Mouse (Mus musculus) testis, adult 2 months (tissue): Measurements from ENCODE around the gene Otub2. TPM values are rescaled to one million over a fixed set of nuclear protein-coding genes. Genes with fewer than 3 reads are reported as not detected.

Experiments
- H3K27ac ChIP-seq: fragments of 200-500 bp; 2 replicates; pipeline ENCODE4 v1.5.1; 2012; ENCODE audit warnings: low read depth, low read length; ENCODE audit not compliant: control insufficient read depth, insufficient read depth
- H3K27me3 ChIP-seq: fragments of 200-500 bp; 2 replicates; pipeline ENCODE4 v1.6.1; 2012; ENCODE audit warnings: mild to moderate bottlenecking, low read length, moderate library complexity; ENCODE audit not compliant: control insufficient read depth, insufficient read depth
- H3K36me3 ChIP-seq: fragments of 200-500 bp; 2 replicates; pipeline ENCODE4 v1.6.1; 2012; ENCODE audit warnings: mild to moderate bottlenecking, low read length; ENCODE audit not compliant: control insufficient read depth, insufficient read depth
- H3K4me1 ChIP-seq: fragments of 200-500 bp; 2 replicates; pipeline ENCODE4 v1.6.1; 2012; ENCODE audit warnings: low read length; ENCODE audit not compliant: control insufficient read depth, insufficient read depth
- H3K4me3 ChIP-seq: fragments of 200-500 bp; 2 replicates; pipeline ENCODE4 v1.5.1; 2012; ENCODE audit warnings: low read depth, mild to moderate bottlenecking, low read length, moderate library complexity, mixed read lengths; ENCODE audit not compliant: control insufficient read depth
- CTCF ChIP-seq: fragments of 200-500 bp; IDR thresholded peaks from 2 replicates; pipeline ENCODE4 v1.5.1; 2012; ENCODE audit warnings: low read depth, mild to moderate bottlenecking, inconsistent platforms, low read length, moderate library complexity; ENCODE audit not compliant: control insufficient read depth, insufficient read depth, insufficient replicate concordance
- POLR2A ChIP-seq: fragments of 200-500 bp; IDR thresholded peaks from 2 replicates; pipeline ENCODE4 v1.6.1; 2012; ENCODE audit warnings: low read depth, mild to moderate bottlenecking, inconsistent platforms, low read length, moderate library complexity; ENCODE audit not compliant: control insufficient read depth
- polyA plus RNA-seq: library from polyadenylated mRNA; depleted of rRNA; stranded (reverse); fragments of >200 nt; gene quantifications from 2 replicates; pipeline ENCODE4 v1.2.3, GENCODE M21; 2012

Otub2 gene
- polyA plus RNA-seq, 1 experiment, result 268 TPM

DNA sequence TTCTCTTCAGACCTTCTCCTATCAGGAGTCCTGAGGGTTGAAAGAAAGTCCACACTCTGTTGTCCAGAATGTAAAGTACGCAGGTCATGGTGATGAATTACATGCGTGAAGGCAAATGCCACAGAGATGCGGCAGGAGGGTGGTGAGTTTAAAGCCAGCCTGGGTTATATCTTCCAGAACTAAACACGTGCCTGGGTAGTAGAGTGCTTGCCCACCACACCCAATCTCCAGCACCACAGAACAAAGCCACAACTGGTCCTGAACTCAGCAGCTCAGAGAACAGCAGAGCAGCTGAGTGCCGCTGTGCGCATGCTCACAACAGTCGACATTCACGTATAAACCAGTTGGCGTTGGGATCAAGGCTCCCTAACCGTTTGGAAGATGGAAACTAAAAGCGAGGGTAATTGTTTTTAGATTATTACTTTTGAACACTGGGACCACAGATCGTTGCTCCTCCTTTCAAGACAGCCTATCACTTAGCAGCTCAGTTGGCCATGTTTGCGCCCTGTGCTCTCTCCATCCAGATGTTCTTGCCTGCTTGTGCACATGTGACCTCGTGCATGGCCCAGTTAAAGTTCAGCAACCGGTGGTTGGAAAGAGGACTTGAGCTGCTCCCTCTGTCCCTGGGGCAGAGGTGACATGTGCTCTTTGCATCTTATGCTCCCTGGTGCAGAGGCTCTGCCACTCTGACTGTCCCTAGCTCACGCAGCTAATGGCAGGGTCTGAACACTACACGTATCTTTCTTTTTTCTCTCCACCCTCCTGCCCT, 26.8 kb upstream of the Otub2 start:
- TF ChIP-seq CTCF (no peak), POLR2A (no peak)
- Histone ChIP-seq H3K27me3 (no peaks in the 10 kb centered on the region), H3K4me1 (no peaks in the 10 kb centered on the region)

DNA sequence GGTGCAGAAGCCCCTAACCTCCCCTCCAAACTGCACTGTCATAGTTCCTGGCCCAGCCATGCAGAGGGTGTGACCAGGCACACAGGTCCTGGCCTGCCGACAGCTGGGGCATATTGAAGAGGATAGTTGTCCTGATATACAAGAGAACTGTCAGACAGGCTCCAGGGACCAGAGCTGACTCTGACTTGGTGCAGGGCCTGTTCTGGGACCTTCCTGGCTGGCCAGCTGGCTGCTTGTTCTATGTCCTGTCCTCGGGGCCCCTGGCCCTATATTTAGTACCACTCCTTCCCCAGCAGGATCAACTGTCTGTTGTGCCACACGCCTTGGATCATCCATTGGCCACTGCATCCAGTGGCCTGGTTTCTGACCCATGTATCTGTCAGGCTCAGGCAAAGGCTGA, 26.1 kb upstream of the Otub2 start:
- H3K27ac ChIP-seq, result no peak overlapping the region
- H3K27me3 ChIP-seq, result no peaks in the 10 kb centered on the region
- no peak overlapping the region for H3K4me3 ChIP-seq
- H3K36me3 ChIP-seq, result no peaks in the 10 kb centered on the region
- no peak for TF ChIP-seq POLR2A
- no peak for TF ChIP-seq CTCF
- H3K4me1 ChIP-seq, result peaks cover 4% of the 10 kb centered on the region

More for the DNA sequence above, 26.8 kb upstream of the Otub2 start:
- Histone ChIP-seq H3K36me3 (no peaks in the 10 kb centered on the region), H3K27ac (no peak overlapping the region), H3K4me3 (no peak overlapping the region)

DNA sequence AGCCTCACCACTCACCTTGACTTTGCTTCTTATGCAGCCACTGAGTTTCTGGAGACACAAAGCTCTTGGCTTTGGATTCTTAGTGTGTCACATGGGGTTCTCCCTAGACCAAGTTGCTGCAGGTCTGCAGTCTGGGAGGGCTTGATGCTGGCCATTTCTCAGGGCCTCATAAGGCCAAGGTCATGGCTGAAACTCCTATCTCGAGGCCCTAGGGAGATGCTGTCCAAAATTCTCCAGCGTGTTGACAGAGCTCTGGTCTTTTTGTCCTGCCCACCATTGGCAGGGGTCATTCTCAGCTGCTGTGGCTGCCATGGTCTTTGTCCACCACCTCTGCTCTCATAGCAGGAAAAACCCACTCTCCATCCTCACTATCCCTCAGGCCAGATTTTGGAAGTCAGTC, 21.3 kb upstream of the Otub2 start:
- peaks cover 18% of the 10 kb centered on the region for H3K4me1 ChIP-seq
- H3K36me3 ChIP-seq, result no peaks in the 10 kb centered on the region
- peak overlapping the region; percentile 41; the same call in 1 of the 2 replicates for H3K4me3 ChIP-seq
- TF ChIP-seq POLR2A (no peak), CTCF (no peak)
- H3K27ac ChIP-seq, result peak overlapping the region; percentile 64
- H3K27me3 ChIP-seq, result no peaks in the 10 kb centered on the region

DNA sequence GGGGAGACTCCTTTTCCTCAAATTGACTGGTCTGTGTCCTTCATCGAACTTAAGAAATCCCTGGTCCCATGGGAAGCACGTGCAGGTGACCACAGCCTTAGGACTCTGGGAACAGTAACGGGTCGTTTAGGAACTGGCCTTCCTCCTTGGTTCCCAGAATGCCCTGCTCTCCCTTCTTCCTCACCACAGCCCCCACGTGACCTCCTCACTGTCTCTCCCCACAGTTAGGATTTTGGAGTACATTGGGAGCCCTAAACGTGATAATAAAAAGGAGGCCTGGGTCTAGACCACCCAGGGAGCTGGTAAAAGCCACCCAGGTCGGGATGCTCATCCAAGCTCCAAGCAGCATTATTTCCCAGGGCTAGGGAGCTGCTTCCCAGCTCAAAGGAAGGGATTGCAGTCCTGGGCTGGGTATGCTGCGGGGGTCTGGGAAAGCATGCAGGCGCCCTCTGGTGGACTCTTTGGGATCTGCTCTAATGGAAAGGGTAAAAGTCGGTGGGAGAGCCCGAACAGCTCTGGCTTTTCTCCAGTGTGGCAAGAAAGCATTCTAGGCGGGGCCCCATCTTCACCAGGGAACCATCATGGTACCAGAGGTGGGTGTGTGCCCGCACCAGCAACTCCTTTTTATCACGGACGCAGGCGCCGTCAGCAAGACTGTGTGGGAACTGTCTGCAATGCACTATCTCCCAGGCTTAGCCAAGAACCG, 20.7 kb upstream of the Otub2 start:
- Histone ChIP-seq H3K36me3 (no peaks in the 10 kb centered on the region), H3K27ac (peak overlapping the region; percentile 64), H3K4me1 (peaks cover 18% of the 10 kb centered on the region), H3K4me3 (peak overlapping the region; percentile 41), H3K27me3 (no peaks in the 10 kb centered on the region)
- TF ChIP-seq POLR2A, result no peak
- TF ChIP-seq CTCF, result peak; percentile 74

DNA sequence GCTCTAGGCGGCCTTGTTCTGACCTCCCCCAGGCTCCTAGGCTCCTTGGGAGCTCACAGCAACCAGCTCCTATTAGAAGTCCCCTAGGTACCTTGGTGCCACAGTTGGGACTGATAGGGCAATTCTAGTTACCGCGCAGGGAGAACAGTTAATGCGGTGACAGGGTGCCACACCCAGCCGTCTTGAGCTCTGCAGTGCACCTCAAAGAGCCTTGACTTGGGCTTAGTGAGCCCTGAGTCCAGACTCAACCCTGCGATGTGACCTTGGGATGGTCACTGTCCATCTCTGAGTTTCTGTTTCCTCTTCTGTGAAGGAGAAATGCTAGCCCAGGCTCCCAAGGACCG, 20.2 kb upstream of the Otub2 start:
- peaks cover 18% of the 10 kb centered on the region for H3K4me1 ChIP-seq
- TF ChIP-seq CTCF (no peak), POLR2A (no peak)
- no peak overlapping the region for H3K27ac ChIP-seq
- no peaks in the 10 kb centered on the region for H3K27me3 ChIP-seq
- no peaks in the 10 kb centered on the region for H3K36me3 ChIP-seq
- H3K4me3 ChIP-seq, result peak overlapping the region; percentile 23; the same call in 1 of the 2 replicates

DNA sequence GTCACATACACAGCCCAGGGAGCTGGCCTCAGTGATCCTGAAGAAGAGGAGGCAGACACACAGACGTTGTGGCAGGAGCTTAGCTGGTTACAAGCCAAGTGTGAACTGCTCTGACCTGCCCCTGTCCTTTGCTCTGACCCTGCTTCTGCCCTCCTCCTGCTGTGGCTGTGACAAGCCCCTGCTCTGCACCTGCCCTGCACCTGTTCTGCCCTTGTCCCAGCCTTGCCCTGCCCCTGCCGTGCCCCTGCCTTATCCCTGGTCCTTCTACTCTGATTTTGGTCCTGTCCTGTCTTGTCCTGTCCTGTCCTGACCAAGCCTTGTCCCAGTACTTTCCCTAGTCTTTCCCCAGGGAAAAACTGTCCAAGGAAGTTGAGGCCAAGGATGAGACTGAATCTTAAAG, 19.7 kb upstream of the Otub2 start:
- TF ChIP-seq CTCF, result no peak
- TF ChIP-seq POLR2A, result no peak
- Histone ChIP-seq H3K4me1 (peaks cover 18% of the 10 kb centered on the region), H3K27me3 (no peaks in the 10 kb centered on the region), H3K36me3 (no peaks in the 10 kb centered on the region), H3K4me3 (no peak overlapping the region), H3K27ac (no peak overlapping the region)

DNA sequence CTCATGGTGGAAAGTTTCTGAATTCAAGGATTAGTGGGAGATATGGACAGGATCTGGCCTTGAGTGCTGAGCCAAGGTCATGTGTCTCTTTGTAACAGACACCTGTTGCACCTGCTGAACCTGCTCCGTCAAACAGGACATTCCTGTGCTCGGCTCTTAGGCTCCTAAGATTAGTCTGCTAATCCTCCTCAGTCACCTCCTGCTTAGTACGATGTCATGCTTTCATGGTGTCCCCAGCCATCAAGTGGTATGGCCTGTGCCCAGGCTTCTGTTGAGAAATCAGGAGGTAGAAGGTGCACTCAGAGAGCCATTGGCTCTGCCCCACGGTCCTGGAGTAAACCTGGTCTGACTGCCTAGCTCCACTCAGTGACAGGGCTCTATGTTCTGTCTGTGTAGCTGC, 17.6 kb upstream of the Otub2 start:
- Histone ChIP-seq H3K36me3 (no peaks in the 10 kb centered on the region), H3K27ac (no peak overlapping the region), H3K4me1 (peaks cover 18% of the 10 kb centered on the region), H3K27me3 (no peaks in the 10 kb centered on the region), H3K4me3 (no peak overlapping the region)
- TF ChIP-seq CTCF (no peak), POLR2A (no peak)
